Mouse (Mus musculus) heart, embryonic 14.5 days (tissue): ENCODE data around the gene Insl3. TPM values are rescaled to one million over a fixed set of nuclear protein-coding genes. Genes with fewer than 3 reads are reported as not detected.

Experiments
- ATAC-seq: fragments of 200-750 bp; cut with Nextera tagmentation; 2 replicates; pipeline ENCODE4 v1.8.0; 2017; ENCODE audit warnings: low read depth, moderate TSS enrichment; ENCODE audit not compliant: insufficient number of reproducible peaks, insufficient read depth, low FRiP score
- H3K27ac ChIP-seq, 2 experiments: fragments of 200-500 bp in 1 of 2; fragments of 300-500 bp in 1 of 2; sonication (generic) in 1 of 2; replicated peaks in 1 of 2; 2 replicates each; pipeline ENCODE4 v1.5.1; 2012 to 2014; ENCODE audit warnings: low read depth in 2 of 2, low read length in 2 of 2, control low read depth in 1 of 2, mild to moderate bottlenecking in 1 of 2, mixed read lengths in 1 of 2; ENCODE audit not compliant: control insufficient read depth in 1 of 2, insufficient read depth in 1 of 2
- H3K27me3 ChIP-seq: fragments of 300-500 bp; sonication (generic); 2 replicates; pipeline ENCODE4 v1.6.1; 2014; ENCODE audit warnings: mild to moderate bottlenecking, low read length, control low read depth; ENCODE audit not compliant: control insufficient read depth, insufficient read depth
- H3K36me3 ChIP-seq: fragments of 300-500 bp; sonication (generic); 2 replicates; pipeline ENCODE4 v1.6.1; 2014; ENCODE audit warnings: mild to moderate bottlenecking, control low read depth, low read length, mixed read lengths; ENCODE audit not compliant: control insufficient read depth, insufficient read depth
- H3K4me1 ChIP-seq, 2 experiments: fragments of 200-500 bp in 1 of 2; fragments of 300-500 bp in 1 of 2; sonication (generic) in 1 of 2; 2 replicates each; pipeline ENCODE4 v1.6.1; 2012 to 2014; ENCODE audit warnings: low read length in 2 of 2, control low read depth in 1 of 2, mixed read lengths in 1 of 2; ENCODE audit not compliant: control insufficient read depth in 2 of 2, insufficient read depth in 2 of 2
- H3K4me2 ChIP-seq: fragments of 300-500 bp; sonication (generic); 2 replicates; pipeline ENCODE4 v1.6.1; 2014; ENCODE audit warnings: mild to moderate bottlenecking, low read length
- H3K4me3 ChIP-seq, 2 experiments: fragments of 200-500 bp in 1 of 2; fragments of 300-500 bp in 1 of 2; sonication (generic) in 1 of 2; 2 replicates each; pipeline ENCODE4 v1.5.1; 2012 to 2014; ENCODE audit warnings: low read length in 2 of 2, mild to moderate bottlenecking in 2 of 2, control low read depth in 1 of 2, low read depth in 1 of 2, moderate library complexity in 1 of 2; ENCODE audit not compliant: control insufficient read depth in 1 of 2, insufficient read depth in 1 of 2
- H3K9ac ChIP-seq: fragments of 300-500 bp; sonication (generic); 2 replicates; pipeline ENCODE4 v1.6.1; 2014; ENCODE audit warnings: mild to moderate bottlenecking, low read length
- H3K9me3 ChIP-seq: fragments of 300-500 bp; sonication (generic); 2 replicates; pipeline ENCODE4 v1.6.1; 2016; ENCODE audit warnings: low read length, control low read depth; ENCODE audit not compliant: control insufficient read depth
- WGBS: fragments of 180-500 bp; shearing (Covaris S2); extraction: QIAGEN DNeasy Blood & Tissue Kit; methylation state at CpG from one replicate; pipeline ENCODE4 v1.1.7; 2014; 5-methylcytosine and 5-hydroxymethylcytosine counted together
- polyA plus RNA-seq: library from polyadenylated mRNA; unstranded; fragments of >200 nt; fragmentation: Nextera tagmentation; extraction: Ambion mirVana; gene quantifications from 2 replicates; pipeline ENCODE4 v1.2.1, GENCODE M21; 2014

Insl3 gene
- polyA plus RNA-seq, 1 experiment from 2014 or later, result 2.4 TPM

DNA sequence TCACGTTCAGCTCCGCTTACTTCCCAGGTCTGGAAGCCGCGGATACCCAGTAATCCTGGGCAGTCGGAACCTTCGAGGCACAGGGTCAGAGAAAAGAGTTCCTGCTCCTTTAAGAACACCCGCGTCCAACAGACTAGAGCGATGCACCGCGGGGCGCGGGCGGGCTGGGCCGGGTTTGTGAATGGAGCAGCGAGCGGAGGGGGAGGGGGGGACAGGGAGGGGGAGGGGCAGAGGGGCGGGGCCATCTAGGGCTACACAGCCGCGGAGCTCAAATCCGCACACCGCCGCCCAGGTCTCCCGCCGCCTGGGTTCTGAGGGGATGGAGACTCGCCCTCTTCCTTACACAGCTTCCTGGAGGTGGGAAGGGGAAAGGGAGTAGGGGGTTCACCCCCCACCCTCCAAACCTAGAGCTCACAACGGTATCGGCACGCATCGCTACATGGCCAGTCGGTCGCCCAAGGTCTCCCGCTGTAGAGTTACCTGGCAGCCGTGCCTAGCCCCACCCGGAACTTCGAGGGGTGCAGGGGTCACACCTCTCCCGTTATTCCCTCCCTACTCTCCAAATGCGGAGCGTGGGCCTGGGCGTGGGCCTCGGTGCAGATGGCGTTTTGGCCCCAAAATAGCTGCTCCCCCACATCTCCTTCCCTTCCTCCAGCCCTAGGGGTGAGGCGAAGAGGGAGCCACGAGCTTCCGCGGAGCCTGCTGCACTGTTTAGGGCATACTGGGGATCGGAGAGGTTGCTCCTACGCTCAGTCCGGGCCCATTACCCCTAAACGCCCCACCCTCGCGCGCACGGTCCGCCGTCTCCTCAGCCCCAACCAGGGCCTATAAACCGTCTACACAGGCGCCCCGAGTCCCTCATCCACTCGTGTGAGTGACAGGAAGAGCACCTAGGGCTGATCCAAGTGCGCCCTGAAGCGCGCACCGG is 18.1 kb upstream of the Insl3 start:
- Histone ChIP-seq H3K9me3 (no peaks in the 10 kb centered on the region), H3K4me1 (peaks cover 15 to 50% of the 10 kb centered on the region in 2 experiments), H3K9ac (peak overlapping the region; percentile 61), H3K27me3 (no peaks in the 10 kb centered on the region), H3K36me3 (no peaks in the 10 kb centered on the region), H3K27ac (no peak overlapping the region), H3K4me3 (peak overlapping the region; percentile 51 to 57), H3K4me2 (peak overlapping the region; percentile 99)
- peak; percentile 6; the same call in 1 of the 2 replicates for ATAC-seq
- under 1% methylated on average over 51 of the region's 64 CpGs for WGBS

GRCm38 (mm10) chr8:71671549-71671965 is 17.5 kb upstream of the Insl3 start, which contains the start of gene Unc13a:
TSS of gene Unc13a (minus strand) at chr8:71671757.
- Histone ChIP-seq H3K27me3 (no peaks in the 10 kb centered on the region), H3K36me3 (no peaks in the 10 kb centered on the region), H3K4me1 (peaks cover 15 to 47% of the 10 kb centered on the region in 2 experiments), H3K4me2 (peak within 1 kb of the TSS; percentile 99), H3K4me3 (peak within 1 kb of the TSS; percentile 51 to 57), H3K9ac (peak within 1 kb of the TSS; percentile 65), H3K27ac (peak within 1 kb of the TSS in 1 of 2 experiments; percentile 28; a peak in 2 of 4 replicates), H3K9me3 (no peaks in the 10 kb centered on the region)
- WGBS, result under 1% methylated on average over 42 of the region's 42 CpGs
- peak; percentile 41 for ATAC-seq

- Histone ChIP-seq H3K27me3 (no peaks in the 10 kb centered on the region), H3K36me3 (no peaks in the 10 kb centered on the region), H3K9ac (peak overlapping the region; percentile 65; the same call in 1 of the 2 replicates), H3K27ac (peak overlapping the region in 1 of 2 experiments; percentile 28; a peak in 1 of 4 replicates), H3K4me2 (peak overlapping the region; percentile 99), H3K4me3 (peak overlapping the region in 1 of 2 experiments; percentile 57; a peak in 2 of 4 replicates), H3K4me1 (peaks cover 18 to 51% of the 10 kb centered on the region in 2 experiments), H3K9me3 (no peaks in the 10 kb centered on the region)
- WGBS, result 63% methylated on average over 6 of the region's 6 CpGs
- ATAC-seq, result no peak
These were observed 16.8 kb upstream of the Insl3 start for GRCm38 (mm10) chr8:71672168-71672735.

DNA sequence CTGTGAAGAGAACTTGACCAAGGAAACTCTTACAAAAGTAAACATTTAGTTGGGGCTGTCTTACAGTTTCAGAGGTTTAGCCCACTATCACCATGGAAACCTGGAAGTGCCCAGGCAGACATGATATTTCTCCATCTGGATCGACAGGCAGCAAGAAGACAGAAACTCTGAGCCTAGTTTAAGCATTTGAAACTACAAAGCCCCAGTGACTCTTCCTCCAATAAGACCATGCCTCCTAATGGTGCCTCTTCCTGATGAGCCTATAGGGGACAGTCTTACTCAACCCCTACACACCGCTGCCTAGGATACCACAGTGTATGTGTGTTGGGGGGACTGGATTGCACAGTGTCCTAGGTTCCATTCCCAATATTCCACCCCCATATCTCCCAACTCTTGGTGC is 14.9 kb upstream of the Insl3 start:
- 69% methylated on average over 2 of the region's 2 CpGs for WGBS
- H3K36me3 ChIP-seq, result no peaks in the 10 kb centered on the region
- H3K27me3 ChIP-seq, result peaks cover 11% of the 10 kb centered on the region
- ATAC-seq, result no peak
- peaks cover 2 to 37% of the 10 kb centered on the region in 2 experiments for H3K4me1 ChIP-seq
- no peak overlapping the region for H3K9ac ChIP-seq
- H3K4me3 ChIP-seq, result no peak overlapping the region
- no peak overlapping the region for H3K27ac ChIP-seq
- no peak overlapping the region for H3K4me2 ChIP-seq
- no peaks in the 10 kb centered on the region for H3K9me3 ChIP-seq

- Histone ChIP-seq H3K27ac (peak overlapping the region in 1 of 2 experiments; percentile 72; a peak in 1 of 4 replicates), H3K4me2 (peak overlapping the region; percentile 80), H3K36me3 (no peaks in the 10 kb centered on the region), H3K9me3 (no peaks in the 10 kb centered on the region), H3K9ac (peak overlapping the region; percentile 88), H3K27me3 (peaks cover 22% of the 10 kb centered on the region), H3K4me3 (peak overlapping the region; percentile 89 to 95; a peak in 2 of 4 replicates), H3K4me1 (peaks cover 10 to 40% of the 10 kb centered on the region in 2 experiments)
- ATAC-seq, result no peak
- WGBS, result 34% methylated on average over 9 of the region's 9 CpGs
These were observed 13.5 kb upstream of the Insl3 start for GRCm38 (mm10) chr8:71675456-71676019.

DNA sequence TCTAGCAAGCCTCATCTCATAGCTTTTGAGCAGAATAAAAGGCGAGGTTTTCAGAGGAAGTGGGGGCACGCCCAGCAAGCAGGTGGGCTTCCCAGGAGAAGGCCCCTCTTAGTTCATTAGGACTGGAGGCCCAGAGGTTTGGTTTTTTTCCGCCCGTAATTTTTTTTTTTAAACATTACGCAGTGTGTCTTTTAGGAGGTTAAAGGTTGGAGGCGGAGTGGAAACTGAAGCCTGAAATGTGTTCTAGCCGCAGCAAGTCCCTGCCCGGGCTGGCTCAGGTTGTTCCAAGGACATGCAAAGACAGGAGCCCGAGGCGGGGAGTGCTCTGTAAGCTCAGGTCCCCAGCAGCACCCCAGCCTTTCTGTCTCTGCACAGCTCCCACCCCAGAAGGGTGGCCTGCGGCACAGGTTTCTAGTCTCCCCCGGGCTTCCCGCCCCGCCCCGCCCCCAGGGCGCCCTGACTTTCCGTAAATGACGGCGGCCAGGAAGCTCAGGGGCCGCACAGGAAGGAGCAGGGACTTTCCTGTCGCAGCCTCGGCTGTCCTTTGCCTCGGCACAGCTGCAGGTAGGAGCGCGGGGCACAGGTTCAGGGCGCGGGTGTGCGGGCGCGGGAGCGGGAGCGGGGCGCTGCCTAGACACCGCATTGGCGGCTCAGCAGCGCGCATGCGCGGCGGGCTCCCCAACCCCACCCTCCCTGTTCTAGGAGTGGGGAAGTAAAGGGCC is 12.8 kb upstream of the Insl3 start, which contains the start of gene Jak3:
TSS of gene Jak3 (plus strand) at position 277 of the 722 bp plus-strand sequence.
- Histone ChIP-seq H3K4me3 (peak within 1 kb of the TSS; percentile 89 to 95), H3K9me3 (no peaks in the 10 kb centered on the region), H3K27me3 (peaks cover 29% of the 10 kb centered on the region), H3K27ac (peak within 1 kb of the TSS; percentile 55 to 72), H3K9ac (peak within 1 kb of the TSS; percentile 88), H3K4me1 (peaks cover 10 to 33% of the 10 kb centered on the region in 2 experiments), H3K36me3 (no peaks in the 10 kb centered on the region), H3K4me2 (peak within 1 kb of the TSS; percentile 80)
- ATAC-seq, result peak; percentile 38
- 3% methylated on average over 40 of the region's 40 CpGs for WGBS
